Mouse (Mus musculus) hindbrain, embryonic 15.5 days (tissue): ENCODE measurements around the gene Gapvd1. TPM values are rescaled to one million over a fixed set of nuclear protein-coding genes. Genes with fewer than 3 reads are reported as not detected.
"Not testable (repeated sequence)": the region's sequence is repeated elsewhere in the genome, so short reads cannot be mapped to it uniquely, and the experiment has no call there.

Source experiments
- ATAC-seq: fragments of 200-750 bp; cut with Nextera tagmentation; 2 replicates; pipeline ENCODE4 v1.8.0; 2017; ENCODE audit warnings: low read depth, moderate number of reproducible peaks, moderate TSS enrichment; ENCODE audit not compliant: low FRiP score
- H3K27ac ChIP-seq: fragments of 300-500 bp; sonication (generic); replicated peaks from 2 replicates; pipeline ENCODE4 v1.5.1; 2015; ENCODE audit warnings: mild to moderate bottlenecking, inconsistent platforms
- H3K27me3 ChIP-seq: fragments of 300-500 bp; sonication (generic); 2 replicates; pipeline ENCODE4 v1.6.1; 2015; ENCODE audit warnings: control low read depth, inconsistent platforms
- H3K36me3 ChIP-seq: fragments of 300-500 bp; sonication (generic); 2 replicates; pipeline ENCODE4 v1.6.1; 2015; ENCODE audit warnings: control low read depth, inconsistent platforms
- H3K4me1 ChIP-seq: fragments of 300-500 bp; sonication (generic); replicated peaks from 2 replicates; pipeline ENCODE4 v1.6.1; 2015; ENCODE audit warnings: control low read depth, inconsistent platforms
- H3K4me2 ChIP-seq: fragments of 300-500 bp; sonication (generic); 2 replicates; pipeline ENCODE4 v1.6.1; 2015; ENCODE audit warnings: moderate library complexity, mild to moderate bottlenecking, inconsistent platforms
- H3K4me3 ChIP-seq: fragments of 300-500 bp; sonication (generic); 2 replicates; pipeline ENCODE4 v1.5.1; 2015; ENCODE audit warnings: mild to moderate bottlenecking, inconsistent platforms
- H3K9ac ChIP-seq: fragments of 300-500 bp; sonication (generic); 2 replicates; pipeline ENCODE4 v1.6.1; 2015; ENCODE audit warnings: inconsistent platforms
- H3K9me3 ChIP-seq: fragments of 300-500 bp; sonication (generic); 2 replicates; pipeline ENCODE4 v1.6.1; 2016; ENCODE audit warnings: control low read depth, inconsistent platforms
- WGBS: fragments of 180-500 bp; shearing (Covaris S2); methylation state at CpG from one replicate; pipeline ENCODE4 v1.1.7; 2015; 5-methylcytosine and 5-hydroxymethylcytosine counted together
- polyA plus RNA-seq: library from polyadenylated mRNA; unstranded; fragments of >200 nt; fragmentation: Nextera tagmentation; extraction: Ambion mirVana; gene quantifications from 2 replicates; pipeline ENCODE4 v1.2.1, GENCODE M21; 2015

Gapvd1 gene
- polyA plus RNA-seq, 1 experiment from 2014 or later = 106 TPM

DNA sequence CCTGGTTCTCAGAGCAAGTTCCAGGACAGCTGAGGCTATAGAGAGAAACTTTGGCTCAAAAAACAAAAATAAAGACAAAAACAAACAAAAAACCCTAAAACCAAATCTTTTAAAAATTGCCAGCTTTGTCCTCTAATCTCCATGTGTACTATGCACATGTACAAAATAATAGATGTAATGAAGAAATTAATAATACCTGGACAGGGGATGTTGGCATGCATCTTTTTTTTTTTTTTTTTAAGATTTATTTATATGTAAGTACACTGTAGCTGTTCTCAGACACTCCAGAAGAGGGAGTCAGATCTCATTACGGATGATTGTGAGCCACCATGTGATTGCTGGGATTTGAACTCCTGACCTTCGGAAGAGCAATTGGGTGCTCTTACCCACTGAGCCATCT is 37.5 kb upstream of the Gapvd1 start:
- not testable (repeated sequence) for H3K4me2 ChIP-seq, H3K9ac ChIP-seq, H3K4me1 ChIP-seq, H3K36me3 ChIP-seq, H3K27me3 ChIP-seq, H3K27ac ChIP-seq, H3K9me3 ChIP-seq, ATAC-seq, H3K4me3 ChIP-seq
- WGBS = 87% methylated on average over 2 of the region's 2 CpGs

DNA sequence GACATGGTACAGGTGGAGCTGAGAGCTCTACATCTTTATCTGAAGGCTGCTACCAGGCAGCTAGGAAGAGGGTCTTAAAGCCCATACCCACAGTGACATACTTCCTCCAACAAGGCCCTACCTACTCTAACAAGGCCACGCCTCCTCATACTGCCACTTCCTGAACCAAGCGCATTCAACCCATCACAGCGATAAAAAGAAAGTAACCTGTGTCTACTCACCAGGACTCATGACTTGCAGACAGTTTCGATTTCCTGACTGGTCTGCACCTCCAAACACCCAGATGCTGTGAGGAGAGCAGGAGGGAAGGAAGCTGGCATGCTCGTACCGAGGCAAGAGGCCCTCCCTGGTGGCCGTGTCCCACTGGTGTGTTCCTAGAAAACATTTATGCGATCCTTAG is 35.2 kb upstream of the Gapvd1 start:
- ATAC-seq = no peak
- Histone ChIP-seq H3K4me1 (no peaks in the 10 kb centered on the region), H3K4me2 (no peak overlapping the region), H3K4me3 (no peak overlapping the region), H3K9ac (no peak overlapping the region), H3K36me3 (0 out of 2 replicates have a peak, but pooled peaks cover 4% of the 10 kb centered on the region), H3K27me3 (no peaks in the 10 kb centered on the region), H3K27ac (no peak overlapping the region), H3K9me3 (no peaks in the 10 kb centered on the region)
- WGBS = 96% methylated on average over 8 of the region's 8 CpGs

DNA sequence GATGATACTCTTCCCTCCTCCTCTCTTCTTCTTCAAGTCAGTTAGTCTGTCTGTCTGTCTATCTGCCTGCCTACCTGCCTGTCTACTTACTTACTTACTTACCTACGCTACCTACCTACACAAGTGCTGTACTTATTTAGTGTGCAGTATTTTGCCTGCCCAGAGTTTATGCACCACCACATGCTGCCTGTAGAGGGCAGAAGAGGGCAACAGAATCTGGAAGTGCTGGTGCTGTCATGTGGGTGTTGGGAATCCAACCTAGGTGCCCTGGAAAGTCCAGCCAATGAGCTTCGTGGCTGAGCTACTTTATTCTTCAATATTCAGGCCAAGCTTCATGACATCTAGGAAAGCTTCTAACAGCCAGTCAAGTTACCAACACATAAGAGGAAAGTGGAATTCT is 29.1 kb upstream of the Gapvd1 start:
- Histone ChIP-seq H3K4me3 (no peak overlapping the region), H3K9ac (no peak overlapping the region), H3K27me3 (no peaks in the 10 kb centered on the region), H3K9me3 (no peaks in the 10 kb centered on the region), H3K36me3 (peaks cover 36% of the 10 kb centered on the region), H3K4me1 (no peaks in the 10 kb centered on the region), H3K27ac (no peak overlapping the region), H3K4me2 (no peak overlapping the region)
- no peak for ATAC-seq
- 80% methylated on average over 2 of the region's 2 CpGs for WGBS

DNA sequence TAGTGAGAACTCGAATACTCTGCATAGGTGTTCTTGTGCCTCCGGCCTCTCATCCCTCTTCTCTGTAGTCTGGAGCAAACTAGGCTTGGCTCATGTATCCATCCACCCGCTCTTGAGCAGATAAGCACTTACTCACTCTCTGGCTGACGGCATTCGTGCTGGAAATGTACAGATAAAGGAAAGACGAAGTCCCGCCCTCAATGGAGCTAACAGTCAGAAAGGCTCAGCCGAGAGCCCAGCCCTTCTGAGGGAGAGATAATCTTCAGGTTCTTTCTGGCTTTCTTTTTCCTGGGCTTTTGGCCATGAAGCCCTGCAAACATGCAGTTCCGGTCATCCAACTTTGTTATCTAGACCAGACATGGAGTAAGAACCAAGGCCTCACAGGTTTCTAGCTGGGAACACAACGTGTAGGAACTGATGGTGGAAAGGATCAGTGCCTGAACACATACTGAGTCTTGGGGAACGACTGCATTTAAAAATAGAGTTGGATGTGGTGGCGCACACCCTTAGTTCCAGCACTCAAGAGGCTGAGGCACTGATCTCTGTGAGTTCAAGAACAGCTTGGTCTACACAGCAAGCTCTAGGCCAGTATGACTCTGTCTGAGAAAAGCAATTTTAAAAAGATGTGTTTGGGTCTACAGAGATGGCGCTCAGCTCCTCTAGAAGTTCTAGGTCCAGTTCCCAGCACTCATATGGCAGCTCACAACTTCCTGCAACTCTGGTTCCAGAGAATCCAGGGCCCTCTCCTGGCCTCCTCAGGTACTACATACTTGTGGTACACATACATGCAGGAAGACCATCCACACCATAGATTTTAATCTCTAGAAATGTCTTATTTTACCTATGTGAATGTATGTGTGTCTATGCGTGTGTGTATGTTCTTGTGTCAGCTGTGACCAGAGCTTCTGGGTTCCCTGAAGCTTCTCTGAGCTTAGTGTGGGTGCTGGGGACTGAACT is 28.3 kb upstream of the Gapvd1 start:
- H3K27me3 ChIP-seq = no peaks in the 10 kb centered on the region
- ATAC-seq = no peak
- H3K4me2 ChIP-seq = no peak overlapping the region
- H3K4me1 ChIP-seq = peaks cover 3% of the 10 kb centered on the region
- no peak overlapping the region for H3K4me3 ChIP-seq
- 92% methylated on average over 14 of the region's 14 CpGs for WGBS
- no peak overlapping the region for H3K27ac ChIP-seq
- peaks cover 39% of the 10 kb centered on the region for H3K36me3 ChIP-seq
- H3K9ac ChIP-seq = no peak overlapping the region
- no peaks in the 10 kb centered on the region for H3K9me3 ChIP-seq

DNA sequence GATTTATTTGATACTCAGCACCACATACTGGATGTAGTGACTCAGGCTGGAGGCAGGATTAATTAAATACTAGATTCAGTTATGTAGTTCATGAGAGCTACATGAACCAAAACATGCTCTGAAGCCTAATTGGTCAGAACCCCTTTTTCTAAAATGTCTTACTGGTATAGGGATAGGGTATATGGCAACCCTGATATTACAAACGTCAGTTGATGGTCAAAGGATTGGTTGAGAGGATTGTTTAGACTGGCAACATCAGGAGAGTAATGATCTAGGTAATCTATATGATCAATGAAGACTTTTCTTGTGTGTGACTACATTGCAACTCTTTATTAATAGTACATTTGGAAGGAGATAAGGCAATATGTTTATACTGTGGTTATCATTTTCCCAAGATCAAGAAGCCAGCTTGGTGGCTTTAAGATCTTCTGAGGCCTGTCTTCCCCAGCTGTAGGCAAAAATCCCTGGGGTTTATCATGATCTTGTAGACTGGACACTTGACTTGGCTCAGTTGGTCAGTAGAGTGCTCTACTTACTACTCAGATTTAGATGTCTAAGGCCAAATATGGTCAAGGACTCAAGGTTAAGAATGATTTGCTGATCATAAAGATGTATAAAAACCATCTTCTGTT is 22.3 kb upstream of the Gapvd1 start:
- H3K4me3 ChIP-seq = no peak overlapping the region
- H3K9ac ChIP-seq = no peak overlapping the region
- ATAC-seq = no peak
- H3K4me2 ChIP-seq = peak overlapping the region; percentile 71
- peaks cover 59% of the 10 kb centered on the region for H3K4me1 ChIP-seq
- H3K27ac ChIP-seq = no peak overlapping the region
- 69% methylated on average over 1 of the region's 1 CpGs for WGBS
- peaks cover 71% of the 10 kb centered on the region for H3K36me3 ChIP-seq
- H3K9me3 ChIP-seq = no peaks in the 10 kb centered on the region
- H3K27me3 ChIP-seq = no peaks in the 10 kb centered on the region

DNA sequence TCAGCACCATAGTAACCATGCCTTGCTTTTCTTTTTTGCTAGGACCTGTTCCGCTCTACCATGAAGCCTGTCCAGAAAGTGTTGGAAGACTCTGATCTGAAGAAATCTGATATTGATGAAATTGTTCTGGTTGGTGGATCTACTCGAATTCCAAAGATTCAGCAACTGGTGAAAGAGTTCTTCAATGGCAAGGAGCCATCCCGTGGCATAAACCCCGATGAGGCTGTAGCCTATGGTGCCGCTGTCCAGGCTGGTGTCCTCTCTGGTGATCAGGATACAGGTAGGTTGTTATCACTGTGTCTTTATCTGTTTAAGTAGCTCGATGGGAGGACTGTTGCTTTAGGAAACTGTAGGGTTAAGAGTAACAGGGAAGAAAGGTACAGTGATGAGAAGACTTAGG is 19.5 kb upstream of the Gapvd1 start:
- ATAC-seq = no peak
- Histone ChIP-seq H3K9me3 (no peaks in the 10 kb centered on the region), H3K36me3 (peaks cover 55% of the 10 kb centered on the region), H3K4me1 (peaks cover 67% of the 10 kb centered on the region), H3K4me3 (0 out of 2 replicates have a peak overlapping the region, but pooled peaks have one; percentile 7), H3K27me3 (no peaks in the 10 kb centered on the region), H3K9ac (no peak overlapping the region), H3K4me2 (peak overlapping the region; percentile 71), H3K27ac (no peak overlapping the region)
- WGBS = 95% methylated on average over 6 of the region's 6 CpGs

DNA sequence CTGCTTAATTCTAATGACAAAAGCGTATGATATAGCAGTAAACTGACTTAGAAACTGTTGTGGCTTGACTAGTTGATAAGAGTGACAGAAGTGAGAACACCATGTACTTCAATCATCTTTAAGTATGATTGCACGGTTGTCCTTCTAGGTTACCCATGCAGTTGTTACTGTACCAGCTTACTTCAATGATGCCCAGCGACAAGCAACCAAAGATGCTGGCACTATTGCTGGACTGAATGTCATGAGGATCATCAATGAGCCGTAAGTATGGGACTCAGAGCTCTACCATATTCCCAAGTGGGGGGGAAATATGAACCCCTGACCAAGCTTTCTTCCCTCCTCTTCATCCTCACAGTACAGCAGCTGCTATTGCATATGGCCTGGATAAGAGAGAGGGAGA is 18.6 kb upstream of the Gapvd1 start:
- no peak for ATAC-seq
- peak overlapping the region; percentile 75 for H3K4me3 ChIP-seq
- no peak overlapping the region; the same call in 1 of the 2 replicates for H3K9ac ChIP-seq
- H3K27me3 ChIP-seq = no peaks in the 10 kb centered on the region
- 92% methylated on average over 4 of the region's 4 CpGs for WGBS
- no peak overlapping the region for H3K27ac ChIP-seq
- peaks cover 67% of the 10 kb centered on the region for H3K4me1 ChIP-seq
- peaks cover 51% of the 10 kb centered on the region for H3K36me3 ChIP-seq
- H3K4me2 ChIP-seq = peak overlapping the region; percentile 71
- no peaks in the 10 kb centered on the region for H3K9me3 ChIP-seq

DNA sequence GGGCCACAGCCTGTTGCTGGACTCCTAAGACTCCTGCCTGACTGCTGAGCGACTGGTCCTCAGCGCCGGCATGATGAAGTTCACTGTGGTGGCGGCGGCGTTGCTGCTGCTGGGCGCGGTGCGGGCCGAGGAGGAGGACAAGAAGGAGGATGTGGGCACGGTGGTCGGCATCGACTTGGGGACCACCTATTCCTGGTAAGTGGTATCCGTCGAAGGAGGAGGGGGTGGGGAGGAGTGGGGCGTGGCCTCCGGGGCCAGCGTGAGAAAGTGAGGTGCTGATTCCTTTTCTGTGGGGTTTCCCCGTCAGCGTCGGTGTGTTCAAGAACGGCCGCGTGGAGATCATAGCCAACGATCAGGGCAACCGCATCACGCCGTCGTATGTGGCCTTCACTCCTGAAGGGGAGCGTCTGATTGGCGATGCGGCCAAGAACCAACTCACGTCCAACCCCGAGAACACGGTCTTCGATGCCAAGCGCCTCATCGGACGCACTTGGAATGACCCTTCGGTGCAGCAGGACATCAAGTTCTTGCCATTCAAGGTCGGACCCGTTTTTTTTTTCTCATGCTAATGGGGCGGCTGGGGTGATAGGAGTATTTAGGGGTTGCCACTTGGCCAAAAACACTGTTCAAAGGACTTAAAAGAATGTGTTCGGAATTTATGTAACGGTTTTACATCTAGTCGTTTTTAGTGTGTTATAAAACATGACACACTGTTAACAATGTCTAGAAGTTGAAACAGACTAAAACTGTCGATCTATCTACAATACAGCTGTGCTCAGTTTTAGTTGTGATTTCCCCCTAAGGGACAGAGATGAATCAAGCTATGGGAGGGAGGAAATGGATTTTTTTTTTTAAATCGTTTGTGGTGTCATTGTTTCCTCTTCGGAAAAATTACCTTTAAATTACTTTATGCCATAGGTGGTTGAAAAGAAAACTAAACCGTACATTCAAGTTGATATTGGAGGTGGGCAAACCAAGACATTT is 17.5 kb upstream of the Gapvd1 start:
- H3K27ac ChIP-seq = peak overlapping the region; percentile 85
- peak overlapping the region; percentile 75 for H3K4me3 ChIP-seq
- WGBS = 3% methylated on average over 48 of the region's 50 CpGs
- no peaks in the 10 kb centered on the region for H3K9me3 ChIP-seq
- no peaks in the 10 kb centered on the region for H3K27me3 ChIP-seq
- H3K4me1 ChIP-seq = peaks cover 56% of the 10 kb centered on the region
- H3K4me2 ChIP-seq = peak overlapping the region; percentile 71
- H3K36me3 ChIP-seq = peaks cover 42% of the 10 kb centered on the region
- no peak for ATAC-seq
- peak overlapping the region; percentile 88 for H3K9ac ChIP-seq

DNA sequence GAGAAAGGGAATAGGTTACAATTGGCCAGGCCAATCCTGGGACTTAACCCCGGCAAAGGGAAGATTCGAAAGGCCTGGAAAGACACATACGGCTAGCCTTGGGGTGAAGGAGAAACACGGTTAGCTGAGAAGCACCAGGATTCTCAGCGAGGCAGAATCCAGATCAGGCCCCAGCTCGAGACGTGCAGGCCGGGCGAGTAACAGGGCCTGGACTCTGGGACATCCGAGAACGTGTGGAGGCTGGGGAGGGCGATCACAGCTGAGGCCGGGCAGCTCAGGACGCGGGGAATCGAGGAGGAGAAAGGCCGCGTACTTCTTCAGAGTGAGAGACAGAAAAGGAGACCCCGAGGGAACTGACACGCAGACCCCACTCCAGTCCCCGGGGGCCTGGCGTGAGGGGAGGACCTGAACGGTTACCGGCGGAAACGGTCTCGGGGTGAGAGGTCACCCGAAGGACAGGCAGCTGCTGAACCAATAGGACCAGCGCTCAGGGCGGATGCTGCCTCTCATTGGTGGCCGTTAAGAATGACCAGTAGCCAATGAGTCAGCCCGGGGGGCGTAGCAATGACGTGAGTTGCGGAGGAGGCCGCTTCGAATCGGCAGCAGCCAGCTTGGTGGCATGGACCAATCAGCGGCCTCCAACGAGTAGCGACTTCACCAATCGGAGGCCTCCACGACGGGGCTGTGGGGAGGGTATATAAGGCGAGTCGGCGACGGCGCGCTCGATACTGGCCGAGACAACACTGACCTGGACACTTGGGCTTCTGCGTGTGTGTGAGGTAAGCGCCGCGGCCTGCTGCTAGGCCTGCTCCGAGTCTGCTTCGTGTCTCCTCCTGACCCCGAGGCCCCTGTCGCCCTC is 16.6 kb upstream of the Gapvd1 start, which contains the start of gene Hspa5:
Gene Hspa5 (plus strand): TSS at position 603 of the 859 bp plus-strand sequence.
- H3K36me3 ChIP-seq = peaks cover 34% of the 10 kb centered on the region
- peaks cover 47% of the 10 kb centered on the region for H3K4me1 ChIP-seq
- WGBS = under 1% methylated on average over 60 of the region's 60 CpGs

DNA sequence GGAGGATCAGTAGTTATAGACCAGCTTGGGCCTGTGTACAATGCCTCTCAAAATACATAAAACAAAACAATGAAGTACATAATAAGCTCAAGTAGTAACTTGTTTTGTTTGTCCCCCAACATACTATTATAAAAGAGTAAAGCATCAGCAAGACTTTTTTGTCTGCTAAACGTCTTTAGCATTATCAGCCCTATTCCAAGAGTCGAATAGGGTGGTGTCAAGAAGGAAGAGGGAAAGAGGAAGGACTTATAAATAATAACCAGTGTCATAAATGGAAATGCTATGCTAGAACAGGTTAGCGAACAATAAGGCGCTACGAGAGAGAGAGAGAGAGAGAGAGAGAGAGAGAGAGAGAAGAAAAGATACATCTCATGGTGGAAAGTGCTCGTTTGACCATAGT is 15.9 kb upstream of the Gapvd1 start:
- no peaks in the 10 kb centered on the region for H3K9me3 ChIP-seq
- peak overlapping the region; percentile 77 for H3K9ac ChIP-seq
- no peak for ATAC-seq
- H3K4me3 ChIP-seq = peak overlapping the region; percentile 75
- H3K27ac ChIP-seq = peak overlapping the region; percentile 89
- no peaks in the 10 kb centered on the region for H3K27me3 ChIP-seq
- WGBS = 4% methylated on average over 6 of the region's 6 CpGs
- peaks cover 28% of the 10 kb centered on the region for H3K36me3 ChIP-seq
- peak overlapping the region; percentile 60 for H3K4me2 ChIP-seq
- peaks cover 40% of the 10 kb centered on the region for H3K4me1 ChIP-seq

More for the DNA sequence above, 16.6 kb upstream of the Gapvd1 start, which contains the start of gene Hspa5:
- Histone ChIP-seq H3K27ac (peak within 1 kb of the TSS; percentile 89), H3K4me3 (peak within 1 kb of the TSS; percentile 75), H3K9ac (peak within 1 kb of the TSS; percentile 88), H3K4me2 (peak within 1 kb of the TSS; percentile 71), H3K27me3 (no peaks in the 10 kb centered on the region), H3K9me3 (no peaks in the 10 kb centered on the region)
- ATAC-seq = peak; percentile 99

DNA sequence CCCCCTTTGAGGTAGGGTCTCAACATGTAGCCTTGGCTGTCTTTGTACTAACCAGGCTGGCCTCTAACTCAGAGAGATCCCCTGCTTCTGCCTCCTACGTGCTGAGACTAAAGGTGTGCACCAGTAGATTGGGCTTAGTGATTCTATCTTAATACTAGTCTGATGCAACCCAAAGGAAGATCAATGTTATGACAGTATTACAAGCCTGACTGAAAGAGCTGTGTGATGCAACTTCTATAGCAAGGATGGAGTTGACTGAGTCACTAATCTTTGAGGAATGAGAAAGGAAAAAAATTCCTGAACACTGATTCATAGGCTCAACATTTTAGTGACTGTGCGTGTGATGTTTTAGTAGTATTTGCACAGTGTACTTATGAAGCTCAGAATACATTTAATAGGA is 15.0 kb upstream of the Gapvd1 start:
- Histone ChIP-seq H3K27ac (no peak overlapping the region), H3K4me1 (peaks cover 31% of the 10 kb centered on the region), H3K4me3 (peak overlapping the region; percentile 75; the same call in 1 of the 2 replicates), H3K9me3 (no peaks in the 10 kb centered on the region), H3K9ac (no peak overlapping the region), H3K4me2 (peak overlapping the region; percentile 60), H3K27me3 (no peaks in the 10 kb centered on the region), H3K36me3 (peaks cover 20% of the 10 kb centered on the region)
- WGBS = 91% methylated on average over 2 of the region's 2 CpGs
- no peak for ATAC-seq
